Mouse (Mus musculus): ENCODE results near the gene Fam162b. TPM values are rescaled to one million over a fixed set of nuclear protein-coding genes. Genes with fewer than 3 reads are reported as not detected.
A peak's percentile ranks its signal among the peaks of the same experiment; 100 is the strongest.

Gene Fam162b
- not detected for total RNA-seq (2021)
- not detected in 2 replicates for polyA plus RNA-seq (2012; rRNA removed)
- long read RNA-seq, result 0 reads

- no peak for DNase-seq
These were observed at the start of gene Fam162b for GRCm38 (mm10) chr10:51590139-51590574. Fam162b (minus strand) TSS chr10:51590517.

GRCm38 (mm10) chr10:51631411-51632136 is 41.3 kb upstream of the Fam162b start, which contains the start of gene Gprc6a:
Gprc6a (minus strand) TSS chr10:51631461.
- DNase-seq, result no peak

GRCm38 (mm10) chr10:51621193-51621592 is 30.9 kb upstream of the Fam162b start:
- no peak for DNase-seq

GRCm38 (mm10) chr10:51620126-51620525 is 29.8 kb upstream of the Fam162b start:
- no peak for DNase-seq

- DNase-seq, result no peak
These were observed 28.2 kb upstream of the Fam162b start for GRCm38 (mm10) chr10:51618538-51618937.

- no peak for DNase-seq
These were observed 24.7 kb upstream of the Fam162b start for GRCm38 (mm10) chr10:51614826-51615590.

- no peak for DNase-seq
These were observed 23.1 kb upstream of the Fam162b start for GRCm38 (mm10) chr10:51613421-51613820.

GRCm38 (mm10) chr10:51611969-51612682 is 21.8 kb upstream of the Fam162b start:
- no peak for DNase-seq

GRCm38 (mm10) chr10:51609741-51610425 is 19.6 kb upstream of the Fam162b start:
- no peak for DNase-seq

- DNase-seq, result no peak
These were observed 6.8 kb upstream of the Fam162b start for GRCm38 (mm10) chr10:51596928-51597635.

GRCm38 (mm10) chr10:51595001-51595931 is 4.9 kb upstream of the Fam162b start:
- DNase-seq, result no peak

GRCm38 (mm10) chr10:51591574-51591973 is 1.3 kb upstream of the Fam162b start:
- DNase-seq, result no peak

- no peak for DNase-seq
These were observed 5.4 kb downstream of the Fam162b start for GRCm38 (mm10) chr10:51584919-51585318.

GRCm38 (mm10) chr10:51584378-51584777 is 5.9 kb downstream of the Fam162b start:
- no peak for DNase-seq

GRCm38 (mm10) chr10:51571225-51571996 is 18.9 kb downstream of the Fam162b start:
- no peak for DNase-seq

GRCm38 (mm10) chr10:51556005-51556404 is 34.3 kb downstream of the Fam162b start:
- peak; percentile 20 for DNase-seq

GRCm38 (mm10) chr10:51553348-51554123 is 36.8 kb downstream of the Fam162b start:
- peak; percentile 66 for DNase-seq

Measured in adrenal gland, adult 2 months (tissue).